Mouse (Mus musculus): ENCODE measurements around the gene Lrrc41.

DNA sequence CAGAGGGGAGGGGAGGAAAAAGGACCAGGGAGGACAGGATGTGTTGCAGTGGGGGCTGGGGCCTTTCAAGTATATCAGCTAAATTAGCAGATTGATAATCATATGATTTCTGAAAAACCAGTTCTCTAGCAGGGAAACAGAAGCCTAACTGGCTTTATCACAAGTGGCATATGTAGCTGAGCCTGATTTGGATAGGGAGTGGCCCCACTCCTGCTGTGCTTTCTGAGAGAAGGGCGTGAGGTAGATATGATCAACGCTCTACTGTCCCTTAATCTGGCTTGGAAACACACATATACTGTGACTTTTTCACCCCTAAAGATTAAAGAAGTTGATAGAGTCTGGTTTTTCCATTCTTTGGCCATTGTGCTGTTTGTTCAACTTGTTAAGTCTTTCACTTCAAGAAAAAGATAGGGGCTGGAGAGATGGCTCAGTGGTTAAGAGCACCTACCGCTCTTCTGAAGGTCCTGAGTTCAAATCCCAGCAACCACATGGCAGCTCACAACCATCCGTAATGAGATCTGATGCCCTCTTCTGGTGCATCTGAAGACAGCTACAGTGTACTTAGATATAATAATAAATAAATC is 50.8 kb downstream of the Lrrc41 start:
- no peak for TF ChIP-seq CTCF (IDR thresholded peaks at IDR 0.05; ENCODE audit: control insufficient read depth, insufficient read depth, low read length)
- no peak for TF ChIP-seq POLR2A (IDR thresholded peaks at IDR 0.05; ENCODE audit: borderline replicate concordance, control insufficient read depth, low read depth, low read length)
